Mouse (Mus musculus): ENCODE data around the gene Lrfn2. TPM values are rescaled to one million over a fixed set of nuclear protein-coding genes. Genes with fewer than 3 reads are reported as not detected.

The Lrfn2 gene
- total RNA-seq, 2 experiments from 2014 or later = 32.1 to 44.5 TPM

- intact Hi-C loops (cut with DNase I) = no loop called here
- DNase-seq (ENCODE audit: low spot score in 2 of 2) = no peak
These were observed 28.1 kb downstream of the Lrfn2 start for GRCm38 (mm10) chr17:48960161-48960698.

DNA sequence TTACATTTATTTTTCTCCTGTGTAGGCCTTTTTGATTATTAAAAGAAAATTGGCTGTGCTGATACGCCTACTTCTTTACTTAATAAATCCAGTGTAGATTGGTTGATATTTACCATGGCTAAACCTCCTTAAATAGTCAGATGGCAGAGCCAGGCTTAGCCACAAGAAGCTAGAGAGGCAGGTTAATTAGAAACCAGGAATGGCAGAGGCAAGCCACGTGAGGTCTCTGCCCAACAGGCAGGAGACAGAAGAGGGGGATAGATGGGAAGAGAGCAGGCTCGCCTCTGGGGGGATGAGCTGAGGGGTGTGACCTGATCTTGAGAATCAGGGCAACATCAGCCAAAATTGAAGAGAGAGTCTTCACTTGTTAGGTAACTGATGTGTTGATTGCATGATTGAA is 30.5 kb downstream of the Lrfn2 start:
- intact Hi-C loops (cut with DNase I) = no loop called here
- no peak for DNase-seq (ENCODE audit: low spot score in 2 of 2)

DNA sequence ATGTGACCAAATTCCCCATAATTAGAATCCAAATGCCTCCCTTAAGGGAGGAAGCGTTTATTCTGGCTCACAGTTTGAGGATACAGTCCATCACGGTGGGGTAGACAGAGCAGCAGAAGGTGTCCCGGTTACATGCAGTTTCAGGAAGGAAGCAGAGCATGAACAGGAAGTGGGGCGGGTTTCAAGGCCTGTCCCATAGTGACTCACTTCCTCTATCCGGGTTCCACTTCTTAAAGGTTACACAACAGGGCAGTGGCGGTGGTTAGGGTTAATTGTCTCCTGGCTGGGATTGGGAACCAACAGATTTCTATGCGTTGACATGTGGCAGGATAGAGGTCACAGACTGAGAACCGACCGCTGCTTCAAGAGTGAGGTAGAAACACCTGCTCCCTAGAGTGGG is 31.6 kb downstream of the Lrfn2 start:
- intact Hi-C loops (cut with DNase I) = no loop called here
- DNase-seq (ENCODE audit: low spot score in 2 of 2) = no peak

DNA sequence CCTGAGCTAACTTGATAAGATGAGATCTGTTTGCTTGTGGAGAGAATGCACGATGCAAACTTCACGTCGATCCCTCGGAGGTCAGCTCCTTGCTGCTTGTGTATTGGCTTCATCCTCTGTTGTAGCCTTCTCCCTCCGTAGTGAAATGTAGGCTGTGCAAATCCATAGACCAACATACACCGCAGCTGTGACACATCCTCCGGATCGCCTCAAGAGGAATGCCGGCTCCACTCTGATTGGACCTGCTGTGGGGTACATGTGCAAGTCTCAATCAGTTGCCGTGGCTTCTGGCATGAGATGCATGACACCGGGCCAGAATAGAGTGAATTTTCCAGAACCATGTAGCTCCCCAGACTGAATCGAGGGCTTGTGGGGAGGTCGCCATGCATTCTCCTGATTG is 36.1 kb downstream of the Lrfn2 start:
- peak in 1 of 2 experiments; percentile 42 for DNase-seq (ENCODE audit: low spot score in 2 of 2)
- intact Hi-C loops (cut with DNase I) = no loop called here

GRCm38 (mm10) chr17:48971296-48971695 is 39.1 kb downstream of the Lrfn2 start:
- intact Hi-C loops (cut with DNase I) = no loop called here
- no peak for DNase-seq (ENCODE audit: low spot score in 2 of 2)

DNA sequence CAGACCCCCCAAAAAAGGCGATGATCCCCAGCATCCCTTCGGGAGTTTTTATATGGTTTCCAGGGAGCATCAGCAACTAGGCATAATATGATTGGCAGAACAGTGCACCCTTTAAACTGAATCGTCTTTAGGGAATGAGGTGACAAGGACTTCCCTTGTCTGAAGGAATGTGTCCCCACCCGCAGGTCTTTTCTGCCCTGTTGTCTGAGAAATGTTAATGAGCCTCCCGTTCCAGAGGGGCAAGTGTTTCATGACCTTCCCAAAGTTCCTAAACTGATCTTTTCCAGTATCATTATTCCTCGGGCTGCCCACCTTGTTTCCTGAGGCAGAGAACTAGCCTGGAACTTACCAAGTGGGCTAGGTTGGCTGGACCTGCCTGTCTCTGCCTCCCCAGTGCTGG is 40.7 kb downstream of the Lrfn2 start:
- no peak for DNase-seq (ENCODE audit: low spot score in 2 of 2)
- intact Hi-C loops (cut with DNase I) = no loop called here

GRCm38 (mm10) chr17:48973394-48973793 is 41.2 kb downstream of the Lrfn2 start:
- DNase-seq (ENCODE audit: low spot score in 2 of 2) = no peak
- intact Hi-C loops (cut with DNase I) = no loop called here

- intact Hi-C loops (cut with DNase I) = no loop called here
- DNase-seq (ENCODE audit: low spot score in 2 of 2) = no peak
These were observed 42.9 kb downstream of the Lrfn2 start for GRCm38 (mm10) chr17:48975055-48975454.

DNA sequence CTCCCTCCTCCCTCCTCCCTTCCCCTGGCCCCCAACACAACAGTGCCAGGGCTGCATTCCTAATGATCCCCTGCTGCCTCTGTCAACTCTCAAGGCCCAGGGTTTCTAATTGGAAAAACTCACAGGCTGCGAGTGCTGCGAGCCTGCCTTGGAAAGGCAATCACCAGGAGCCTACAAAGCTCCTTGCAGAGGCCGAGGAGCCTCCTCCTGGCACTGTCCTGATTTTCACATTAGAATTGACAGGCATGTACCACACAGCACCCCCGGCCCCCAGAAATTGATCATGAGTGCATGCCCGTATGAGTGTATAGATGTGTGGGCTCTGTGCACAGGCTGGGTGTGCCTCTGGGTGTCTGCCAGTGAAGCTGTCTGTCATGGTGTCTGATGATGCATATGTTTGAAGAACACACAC is 44.4 kb downstream of the Lrfn2 start:
- intact Hi-C loops (cut with DNase I) = no loop called here
- peak; percentile 69 to 70 for DNase-seq (ENCODE audit: low spot score in 2 of 2)

GRCm38 (mm10) chr17:48995256-48995993 is 63.2 kb downstream of the Lrfn2 start:
- no peak for DNase-seq (ENCODE audit: low spot score in 2 of 2)
- intact Hi-C loops (cut with DNase I) = no loop called here

GRCm38 (mm10) chr17:48999463-49000227 is 67.5 kb downstream of the Lrfn2 start:
- no peak for DNase-seq (ENCODE audit: low spot score in 2 of 2)
- intact Hi-C loops (cut with DNase I) = no loop called here

GRCm38 (mm10) chr17:49009384-49010073 is 77.3 kb downstream of the Lrfn2 start:
- intact Hi-C loops (cut with DNase I) = loop anchor here (5.0 kb wide), 1 partner anchor 77 kb away; the partner anchor contains the start of gene Lrfn2
- DNase-seq (ENCODE audit: low spot score in 2 of 2) = no peak

DNA sequence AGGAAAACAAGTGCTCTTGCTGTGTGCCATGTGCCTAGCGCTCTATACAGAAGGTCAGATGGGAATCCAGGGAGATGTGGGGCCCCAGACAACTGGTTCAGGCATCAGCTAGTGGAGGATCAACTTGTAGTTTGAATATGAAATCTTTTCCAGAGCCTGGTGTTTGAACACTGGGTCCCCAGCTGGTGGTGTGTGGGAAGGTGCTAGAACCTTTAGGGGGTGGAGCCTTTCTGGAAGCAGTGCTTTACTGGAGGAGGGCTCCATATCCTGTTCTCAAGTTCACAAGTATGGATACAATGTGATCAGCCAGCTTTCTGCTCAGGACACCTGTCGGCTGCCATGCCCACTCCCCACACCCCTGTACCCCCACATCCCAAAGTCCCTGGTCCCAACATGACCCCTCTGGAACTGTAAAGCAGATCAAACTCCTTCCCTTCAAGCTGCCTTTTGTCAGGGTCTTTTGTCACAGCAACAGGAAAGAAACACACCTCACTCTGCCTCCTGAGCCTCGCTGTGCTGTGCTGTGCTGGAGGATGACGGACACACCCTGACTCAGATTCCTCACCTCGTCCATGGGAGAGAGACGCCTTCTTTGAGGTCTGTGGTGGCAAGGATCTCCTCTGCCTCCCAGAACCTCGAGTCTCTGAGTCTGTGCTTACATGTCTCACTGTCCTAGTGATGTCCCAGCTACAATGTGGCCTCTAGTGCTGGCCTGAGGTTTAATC is 81.9 kb downstream of the Lrfn2 start:
- DNase-seq (ENCODE audit: low spot score in 2 of 2) = peak; percentile 67 to 77
- intact Hi-C loops (cut with DNase I) = loop anchor here (5.0 kb wide), 1 partner anchor 82 kb away; the partner anchor contains the start of gene Lrfn2

DNA sequence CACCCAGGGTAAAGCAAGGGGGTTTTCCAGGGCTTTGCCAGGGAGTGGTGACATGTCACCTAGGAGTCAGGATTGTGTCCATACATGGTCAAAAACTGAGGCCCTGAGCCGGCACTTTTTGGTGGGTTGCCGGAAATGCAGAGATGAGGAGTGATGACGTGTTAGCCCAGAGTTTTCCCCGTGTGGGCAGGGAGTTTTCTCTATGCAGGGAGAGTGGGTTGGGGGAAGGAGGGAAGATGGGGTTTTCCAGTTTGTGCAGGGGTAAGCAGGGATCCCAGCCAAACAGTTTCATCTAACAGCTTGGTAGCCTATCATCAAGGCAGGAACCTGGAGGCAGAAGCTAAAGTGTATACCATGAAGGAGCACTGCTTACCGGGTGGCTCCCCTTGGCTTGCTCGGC is 83.2 kb downstream of the Lrfn2 start:
- DNase-seq (ENCODE audit: low spot score in 2 of 2) = peak in 1 of 2 experiments; percentile 20
- intact Hi-C loops (cut with DNase I) = no loop called here

- DNase-seq (ENCODE audit: low spot score in 2 of 2) = no peak
- intact Hi-C loops (cut with DNase I) = no loop called here
These were observed 84.0 kb downstream of the Lrfn2 start for GRCm38 (mm10) chr17:49016229-49016628.

- intact Hi-C loops (cut with DNase I) = no loop called here
These were observed 85.5 kb downstream of the Lrfn2 start for GRCm38 (mm10) chr17:49017438-49018415.

DNA sequence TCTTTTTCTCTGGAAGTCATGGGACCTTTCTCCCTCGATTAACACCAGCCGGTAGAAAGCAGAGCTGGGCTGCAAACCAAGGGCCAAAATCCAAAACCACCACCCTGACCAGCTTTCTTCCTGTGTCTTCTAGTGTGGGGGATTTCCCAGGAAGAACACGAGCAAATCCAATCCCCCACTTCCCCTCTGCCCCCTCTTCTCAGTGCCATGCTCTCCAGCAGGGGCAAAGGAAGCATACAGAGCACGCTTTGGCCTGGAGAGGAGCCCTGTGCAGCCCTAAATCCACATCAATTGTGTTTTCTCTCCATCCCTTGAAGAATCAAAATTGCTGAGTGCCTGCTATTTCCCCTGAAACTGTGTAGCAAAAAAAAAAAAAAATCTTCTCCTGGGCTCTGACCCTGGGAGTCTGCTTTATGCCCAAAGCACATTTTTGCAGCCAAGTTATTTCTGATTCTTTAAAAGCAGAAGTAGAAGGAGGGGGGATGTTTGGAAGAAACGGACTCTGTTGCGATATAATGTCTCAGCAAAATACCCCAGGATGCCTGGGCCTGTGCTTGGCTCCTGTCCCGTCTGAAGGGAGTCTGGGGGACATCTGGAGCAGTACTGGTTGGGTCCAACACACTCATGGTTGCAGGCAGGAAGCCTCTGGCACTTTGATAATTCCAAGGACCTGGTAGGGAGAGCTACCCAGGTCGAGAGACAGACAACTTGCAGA is 86.8 kb downstream of the Lrfn2 start:
- intact Hi-C loops (cut with DNase I) = no loop called here
- DNase-seq (ENCODE audit: low spot score in 2 of 2) = no peak

More at GRCm38 (mm10) chr17:49017438-49018415, 85.5 kb downstream of the Lrfn2 start:
- no peak for DNase-seq (ENCODE audit: low spot score in 2 of 2)
